Mouse (Mus musculus) C2C12 (cell line): ENCODE measurements around the gene Zbtb22.

Experiments
- CTCF ChIP-seq: IDR thresholded peaks from one replicate; pipeline ENCODE4 v1.5.1; 2011; ENCODE audit not compliant: control insufficient read depth, insufficient read depth, insufficient read length
- USF1 ChIP-seq: IDR thresholded peaks from one replicate; pipeline ENCODE4 v1.6.1; 2011; ENCODE audit warnings: low read depth, mild to moderate bottlenecking, control low read depth, moderate library complexity

DNA sequence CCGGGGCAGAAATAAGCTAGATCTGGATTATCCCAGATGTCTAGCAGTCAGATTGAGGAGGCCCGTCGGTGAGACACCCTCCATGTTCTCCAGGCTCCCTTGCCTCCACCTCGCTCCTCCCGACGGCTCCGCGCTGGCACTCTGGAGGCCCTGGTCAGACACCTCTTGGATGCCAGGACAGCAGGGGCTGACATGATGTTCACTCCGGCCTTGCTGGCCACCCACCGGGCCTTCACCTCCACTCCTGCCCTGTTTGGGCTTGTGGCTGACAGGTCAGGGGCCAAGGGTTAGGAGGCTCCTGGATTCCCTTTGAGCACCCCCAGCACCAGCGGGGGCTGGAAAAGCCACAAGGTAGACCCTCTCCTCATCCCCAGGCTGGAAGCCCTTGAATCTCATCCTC, 16.2 kb downstream of the Zbtb22 start:
- no peak for TF ChIP-seq CTCF
- no peak for TF ChIP-seq USF1
